Mouse (Mus musculus) heart, postnatal 0 days (tissue): Measurements from ENCODE around the gene Cnp.

ENCODE experiments used
- CTCF ChIP-seq: IDR thresholded peaks from 2 replicates; pipeline ENCODE4 v1.5.1; 2016; ENCODE audit warnings: antibody characterized with exemption, control low read depth, low read depth
- EP300 ChIP-seq: IDR thresholded peaks from 2 replicates; pipeline ENCODE4 v1.6.1; 2016; ENCODE audit warnings: antibody characterized with exemption, low read depth

GRCm38 (mm10) chr11:100598074-100598473 is 23.4 kb downstream of the Cnp start:
- TF ChIP-seq CTCF (no peak), EP300 (no peak)
